Mouse (Mus musculus): ENCODE measurements at regions not wholly inside any gene's neighbourhood (a gene's known extent, or its start where the extent isn't known, plus 50 kb on each side); places are given as distances from the start of the nearest gene placed in this dataset.

DNA sequence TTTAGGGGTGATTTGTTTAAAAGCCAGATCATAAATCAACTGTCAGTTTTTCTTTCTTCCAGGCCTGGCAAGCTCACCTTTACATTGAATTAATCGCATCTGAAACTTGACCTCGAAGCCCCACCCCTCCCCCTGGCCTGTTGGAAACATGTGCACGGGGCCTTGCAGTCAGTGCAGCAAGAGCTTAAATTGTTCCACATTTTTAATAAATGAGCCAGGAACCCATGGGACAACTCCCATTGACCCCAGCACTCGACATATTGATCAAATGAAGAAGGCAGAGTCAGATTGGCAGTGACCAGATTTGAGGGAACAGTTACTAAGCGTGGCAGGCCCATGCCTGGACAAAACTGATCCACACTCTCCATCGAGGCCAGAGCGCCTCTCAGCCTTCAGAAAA, 77.2 kb upstream of the Tspan2 start:
- TF ChIP-seq CTCF (IDR thresholded peaks at IDR 0.05; ENCODE audit: low read depth, low read length) (no peak), POLR2A (IDR thresholded peaks at IDR 0.05; ENCODE audit: extremely low read depth, insufficient read depth, low read length) (no peak)

All from liver, adult 2 months (tissue).